In the genomic region with DNA sequence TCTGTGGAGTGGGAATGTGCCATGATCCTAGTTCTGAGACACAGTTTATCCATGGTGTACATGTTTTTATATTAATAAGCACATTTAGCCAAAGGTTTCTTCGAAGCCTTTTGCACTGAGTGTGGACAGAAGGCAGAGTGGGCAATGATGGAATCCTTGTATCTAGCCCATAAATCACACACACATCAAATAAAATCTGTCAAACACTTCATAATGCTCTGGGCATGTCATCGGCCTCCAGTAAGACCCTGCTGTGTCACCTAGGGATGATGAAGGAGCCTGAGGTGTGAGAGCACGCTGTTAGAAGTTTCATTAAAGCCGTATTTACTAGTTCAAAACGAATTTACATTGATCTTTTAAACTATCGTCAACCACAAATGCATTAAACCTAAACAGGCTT, we compare ENCODE assay signal across 27 mouse cellular contexts.
DNase-seq lines count a peak whose midpoint lies in the region; ATAC-seq and TF ChIP-seq lines count a peak whose summit lies in the region.
"Had no signal": no experiment of that assay in that cellular context is flagged by ENCODE, and none has a peak within 500 bp of the region (broad histone marks: within the 10 kb centered on the region; RNA-seq: fewer than 3 reads in every experiment).

No protein-coding gene starts in this region.

- H3K9me3 ChIP-seq in hindbrain, embryonic 13.5 days = no peaks in the 10 kb centered on the region
- H3K9me3 ChIP-seq in hindbrain, embryonic 10.5 days = no peaks in the 10 kb centered on the region
- H3K9me3 ChIP-seq in lung, embryonic 14.5 days (ENCODE audit: low read depth, low read length) = no peaks in the 10 kb centered on the region
- H3K9me3 ChIP-seq in limb, embryonic 10.5 days (replicated peaks) = no peaks in the 10 kb centered on the region
- H3K9me3 ChIP-seq: forebrain, embryonic 12.5 days; liver, embryonic 13.5 days; midbrain, embryonic 15.5 days; neural tube, embryonic 12.5 days had no signal

- no peaks in the 10 kb centered on the region for H3K27me3 ChIP-seq in hindbrain, embryonic 13.5 days
- H3K27me3 ChIP-seq in hindbrain, embryonic 10.5 days (ENCODE audit: insufficient read depth, poor library complexity, severe bottlenecking) = no peaks in the 10 kb centered on the region
- no peaks in the 10 kb centered on the region for H3K27me3 ChIP-seq in lung, embryonic 14.5 days (ENCODE audit: insufficient read depth, low read length)
- H3K27me3 ChIP-seq in limb, embryonic 10.5 days (ENCODE audit: low read depth, poor library complexity, severe bottlenecking) = peaks cover 78% of the 10 kb centered on the region
- H3K27me3 ChIP-seq: forebrain, embryonic 12.5 days; midbrain, embryonic 15.5 days; neural tube, embryonic 12.5 days had no signal

- no peak overlapping the region for H3K4me3 ChIP-seq in hindbrain, embryonic 13.5 days
- H3K4me3 ChIP-seq in hindbrain, embryonic 10.5 days = no peak overlapping the region
- no peak overlapping the region for H3K4me3 ChIP-seq in lung, embryonic 14.5 days (ENCODE audit: low read depth, low read length)
- peak overlapping the region; percentile 13 for H3K4me3 ChIP-seq in limb, embryonic 10.5 days
- H3K4me3 ChIP-seq: erythroblast, embryonic 14.5 days; forebrain, embryonic 12.5 days; gastrocnemius, adult 2 months; left cerebral cortex, adult 2 months; liver, embryonic 13.5 days; midbrain, embryonic 15.5 days; neural tube, embryonic 12.5 days had no signal

- WGBS in hindbrain, embryonic 13.5 days = 61% methylated on average over 6 of the region's 6 CpGs
- 83% methylated on average over 6 of the region's 6 CpGs for WGBS in hindbrain, embryonic 10.5 days
- 22% methylated on average over 6 of the region's 6 CpGs for WGBS in lung, embryonic 14.5 days
- 24% methylated on average over 6 of the region's 6 CpGs for WGBS in limb, embryonic 10.5 days

- no peaks in the 10 kb centered on the region for H3K36me3 ChIP-seq in hindbrain, embryonic 13.5 days
- H3K36me3 ChIP-seq in hindbrain, embryonic 10.5 days = no peaks in the 10 kb centered on the region
- H3K36me3 ChIP-seq in lung, embryonic 14.5 days (ENCODE audit: insufficient read depth) = no peaks in the 10 kb centered on the region
- H3K36me3 ChIP-seq in limb, embryonic 10.5 days = no peaks in the 10 kb centered on the region
- H3K36me3 ChIP-seq: forebrain, embryonic 12.5 days; liver, embryonic 13.5 days; midbrain, embryonic 15.5 days; neural tube, embryonic 12.5 days had no signal

- H3K9ac ChIP-seq in hindbrain, embryonic 13.5 days = no peak overlapping the region
- H3K9ac ChIP-seq in lung, embryonic 14.5 days = no peak overlapping the region
- H3K9ac ChIP-seq: forebrain, embryonic 12.5 days; liver, embryonic 13.5 days; midbrain, embryonic 15.5 days; neural tube, embryonic 12.5 days had no signal

- no peak overlapping the region for H3K27ac ChIP-seq in hindbrain, embryonic 13.5 days
- no peak overlapping the region for H3K27ac ChIP-seq in hindbrain, embryonic 10.5 days
- H3K27ac ChIP-seq in lung, embryonic 14.5 days (ENCODE audit: low read depth) = no peak overlapping the region
- no peak overlapping the region for H3K27ac ChIP-seq in limb, embryonic 10.5 days
- H3K27ac ChIP-seq: forebrain, embryonic 12.5 days; gastrocnemius, adult 2 months; hindbrain, postnatal 0 days; left cerebral cortex, adult 2 months; liver, embryonic 13.5 days; midbrain, embryonic 15.5 days; neural tube, embryonic 12.5 days had no signal

- DNase-seq in hindbrain, embryonic 10.5 days (ENCODE audit: low spot score) = no peak
- peak; percentile 14 for DNase-seq in lung, embryonic 14.5 days
- DNase-seq in lung, postnatal 4 days = no peak
- DNase-seq in limb, embryonic 10.5 days (ENCODE audit: low spot score) = peak; percentile 39
- DNase-seq in cerebellum, adult 11 months = no peak
- DNase-seq in adipocyte (ENCODE audit: low spot score) = no peak
- DNase-seq: adrenal gland, adult 2 months; cerebellum, adult 18-20 months; cerebellum, postnatal 14 days; gastrocnemius, adult 2 months; kidney, adult 2 months; kidney, postnatal 4 days; layer of hippocampus, adult 9-11 months; left cerebral cortex, postnatal 4 days; liver, embryonic 13.5 days; lung, adult 2 months; lung, postnatal 36 days; right cerebral cortex, postnatal 25 days; spleen, adult 18-20 months; thymus, postnatal 14 days had no signal

- TF ChIP-seq CTCF in lung, embryonic 14.5 days (IDR thresholded peaks at IDR 0.05; ENCODE audit: low read depth) = no peak

- no peak for ATAC-seq in hindbrain, embryonic 13.5 days (ENCODE audit: low FRiP score)
- ATAC-seq in lung, embryonic 14.5 days (ENCODE audit: insufficient read depth) = no peak
- ATAC-seq: hindbrain, postnatal 0 days; midbrain, embryonic 15.5 days had no signal

- H3K4me1 ChIP-seq in hindbrain, embryonic 13.5 days (replicated peaks) = peaks cover 11% of the 10 kb centered on the region; the same call in 1 of the 2 replicates
- H3K4me1 ChIP-seq in hindbrain, embryonic 10.5 days (replicated peaks) = 0 out of 2 replicates have a peak, but pooled peaks cover under 1% of the 10 kb centered on the region
- no peaks in the 10 kb centered on the region for H3K4me1 ChIP-seq in lung, embryonic 14.5 days (ENCODE audit: insufficient read depth)
- H3K4me1 ChIP-seq in limb, embryonic 10.5 days = peaks cover 32% of the 10 kb centered on the region
- H3K4me1 ChIP-seq: forebrain, embryonic 12.5 days; liver, embryonic 13.5 days had no signal

- H3K4me2 ChIP-seq in hindbrain, embryonic 13.5 days = 0 out of 2 replicates have a peak overlapping the region, but pooled peaks have one; percentile 8
- peak overlapping the region; percentile 29 for H3K4me2 ChIP-seq in lung, embryonic 14.5 days
- H3K4me2 ChIP-seq: forebrain, embryonic 12.5 days; liver, embryonic 13.5 days; midbrain, embryonic 15.5 days; neural tube, embryonic 12.5 days had no signal

Comparison
In these comparisons a context has a peak if more than half of its experiments do, and no peak if none do; other contexts are left out.
1. DNase-seq: peak in lung, embryonic 14.5 days (single experiment) and limb, embryonic 10.5 days (single experiment); none in hindbrain, embryonic 10.5 days (single experiment), lung, postnatal 4 days (0 of 2), cerebellum, adult 11 months (single experiment) and adipocyte (single experiment).